Mouse (Mus musculus) T-cell, adult 2 months (primary cell): ENCODE results near the gene Rbm7.
A peak's percentile ranks its signal among the peaks of the same experiment; 100 is the strongest.
"Not testable (repeated sequence)": the region's sequence is repeated elsewhere in the genome, so short reads cannot be mapped to it uniquely, and the experiment has no call there.

ENCODE experiments used
- DNase-seq: peaks from one replicate; pipeline ENCODE4 v3.0.0; 2022; ENCODE audit warnings: low spot score

Gene Rbm7

GRCm38 (mm10) chr9:48480411-48481213 lies 14.5 kb downstream of the Rbm7 start, which contains the start of gene Rexo2:
Rexo2 (minus strand) TSS chr9:48480623.
- DNase-seq: peak; percentile 98

GRCm38 (mm10) chr9:48479838-48480410 lies 15.2 kb downstream of the Rbm7 start:
- DNase-seq: no peak

- DNase-seq: no peak
Measured at GRCm38 (mm10) chr9:48478808-48479207, 16.3 kb downstream of the Rbm7 start.

GRCm38 (mm10) chr9:48476236-48477165 lies 18.6 kb downstream of the Rbm7 start:
- DNase-seq: no peak

GRCm38 (mm10) chr9:48474367-48474766 lies 20.7 kb downstream of the Rbm7 start:
- no peak for DNase-seq

- no peak for DNase-seq
Measured at GRCm38 (mm10) chr9:48473131-48473530, 22.0 kb downstream of the Rbm7 start.

GRCm38 (mm10) chr9:48472441-48473025 lies 22.6 kb downstream of the Rbm7 start:
- DNase-seq: no peak

- DNase-seq: not testable (repeated sequence)
Measured at GRCm38 (mm10) chr9:48467471-48467870, 27.6 kb downstream of the Rbm7 start.

GRCm38 (mm10) chr9:48466804-48467203 lies 28.3 kb downstream of the Rbm7 start:
- DNase-seq: peak; percentile 62

- no peak for DNase-seq
Measured at GRCm38 (mm10) chr9:48465671-48466070, 29.4 kb downstream of the Rbm7 start.

- no peak for DNase-seq
Measured at GRCm38 (mm10) chr9:48461545-48461944, 33.6 kb downstream of the Rbm7 start.

- DNase-seq: no peak
Measured at GRCm38 (mm10) chr9:48460720-48461119, 34.4 kb downstream of the Rbm7 start.

- DNase-seq: no peak
Measured at GRCm38 (mm10) chr9:48459391-48459790, 35.7 kb downstream of the Rbm7 start.

GRCm38 (mm10) chr9:48458879-48459278 lies 36.2 kb downstream of the Rbm7 start:
- no peak for DNase-seq

- DNase-seq: no peak
Measured at GRCm38 (mm10) chr9:48455961-48456360, 39.1 kb downstream of the Rbm7 start.

- DNase-seq: peak; percentile 72
Measured at GRCm38 (mm10) chr9:48450066-48450465, 45.0 kb downstream of the Rbm7 start.

- peak; percentile 64 for DNase-seq
Measured at GRCm38 (mm10) chr9:48447783-48448209, 47.3 kb downstream of the Rbm7 start.

GRCm38 (mm10) chr9:48444821-48445220 lies 50.3 kb downstream of the Rbm7 start:
- DNase-seq: no peak

- no peak for DNase-seq
Measured at GRCm38 (mm10) chr9:48443873-48444272, 51.2 kb downstream of the Rbm7 start.
